Mouse (Mus musculus): ENCODE results near the gene Zfand4. TPM values are rescaled to one million over a fixed set of nuclear protein-coding genes. Genes with fewer than 3 reads are reported as not detected.

Zfand4 gene
- polyA plus RNA-seq, 1 experiment from 2014 or later = 4.9 TPM

GRCm38 (mm10) chr6:116371500-116371899 lies 107.5 kb downstream of the Zfand4 start:
- H3K27me3 ChIP-seq (ENCODE audit: insufficient read depth, low read length) = no peaks in the 10 kb centered on the region
- TF ChIP-seq CTCF (IDR thresholded peaks at IDR 0.05; ENCODE audit: low read depth) = no peak
- no peak for DNase-seq (ENCODE audit: low spot score)
- no peaks in the 10 kb centered on the region for H3K4me1 ChIP-seq (replicated peaks; ENCODE audit: insufficient read depth, low read length)
- H3K36me3 ChIP-seq (ENCODE audit: insufficient read depth, low read length) = no peaks in the 10 kb centered on the region
- WGBS = 89% methylated on average over 3 of the region's 3 CpGs
- no peak overlapping the region for H3K9ac ChIP-seq (ENCODE audit: low read depth, low read length)
- H3K4me2 ChIP-seq (ENCODE audit: low read length) = no peak overlapping the region
- H3K4me3 ChIP-seq (replicated peaks; ENCODE audit: low read depth, low read length) = no peak overlapping the region
- no peaks in the 10 kb centered on the region for H3K9me3 ChIP-seq (replicated peaks; ENCODE audit: low read length)
- no peak overlapping the region for H3K27ac ChIP-seq
- ATAC-seq (replicated peaks; ENCODE audit: low FRiP score, low read depth) = no peak

- no peak overlapping the region for H3K4me3 ChIP-seq (replicated peaks; ENCODE audit: low read depth, low read length)
- no peak for ATAC-seq (replicated peaks; ENCODE audit: low FRiP score, low read depth)
- no peak overlapping the region for H3K4me2 ChIP-seq (ENCODE audit: low read length)
- no peak for TF ChIP-seq CTCF (IDR thresholded peaks at IDR 0.05; ENCODE audit: low read depth)
- no peak for DNase-seq (ENCODE audit: low spot score)
- WGBS = 82% methylated on average over 1 of the region's 1 CpGs
- H3K9me3 ChIP-seq (replicated peaks; ENCODE audit: low read length) = no peaks in the 10 kb centered on the region
- H3K27ac ChIP-seq = no peak overlapping the region
- H3K27me3 ChIP-seq (ENCODE audit: insufficient read depth, low read length) = no peaks in the 10 kb centered on the region
- no peaks in the 10 kb centered on the region for H3K36me3 ChIP-seq (ENCODE audit: insufficient read depth, low read length)
- H3K9ac ChIP-seq (ENCODE audit: low read depth, low read length) = no peak overlapping the region
- H3K4me1 ChIP-seq (replicated peaks; ENCODE audit: insufficient read depth, low read length) = no peaks in the 10 kb centered on the region
Measured at GRCm38 (mm10) chr6:116374136-116374535, 110.1 kb downstream of the Zfand4 start.

GRCm38 (mm10) chr6:116374618-116375017 lies 110.6 kb downstream of the Zfand4 start:
- DNase-seq (ENCODE audit: low spot score) (no peak), ATAC-seq (replicated peaks; ENCODE audit: low FRiP score, low read depth) (no peak)
- Histone ChIP-seq H3K4me2 (ENCODE audit: low read length) (no peak overlapping the region), H3K4me1 (replicated peaks; ENCODE audit: insufficient read depth, low read length) (no peaks in the 10 kb centered on the region), H3K27ac (no peak overlapping the region), H3K36me3 (ENCODE audit: insufficient read depth, low read length) (no peaks in the 10 kb centered on the region), H3K4me3 (replicated peaks; ENCODE audit: low read depth, low read length) (no peak overlapping the region), H3K9me3 (replicated peaks; ENCODE audit: low read length) (no peaks in the 10 kb centered on the region), H3K9ac (ENCODE audit: low read depth, low read length) (no peak overlapping the region), H3K27me3 (ENCODE audit: insufficient read depth, low read length) (no peaks in the 10 kb centered on the region)
- TF ChIP-seq CTCF (IDR thresholded peaks at IDR 0.05; ENCODE audit: low read depth) = no peak

GRCm38 (mm10) chr6:116378892-116379291 lies 114.9 kb downstream of the Zfand4 start:
- H3K27ac ChIP-seq = no peak overlapping the region
- H3K27me3 ChIP-seq (ENCODE audit: insufficient read depth, low read length) = no peaks in the 10 kb centered on the region
- no peak overlapping the region for H3K4me3 ChIP-seq (replicated peaks; ENCODE audit: low read depth, low read length)
- H3K36me3 ChIP-seq (ENCODE audit: insufficient read depth, low read length) = no peaks in the 10 kb centered on the region
- H3K9me3 ChIP-seq (replicated peaks; ENCODE audit: low read length) = no peaks in the 10 kb centered on the region
- 89% methylated on average over 7 of the region's 7 CpGs for whole genome bisulfite sequencing
- no peak for TF ChIP-seq CTCF (IDR thresholded peaks at IDR 0.05; ENCODE audit: low read depth)
- ATAC-seq (replicated peaks; ENCODE audit: low FRiP score, low read depth) = no peak
- no peak overlapping the region for H3K4me2 ChIP-seq (ENCODE audit: low read length)
- H3K9ac ChIP-seq (ENCODE audit: low read depth, low read length) = no peak overlapping the region
- DNase-seq (ENCODE audit: low spot score) = no peak
- H3K4me1 ChIP-seq (replicated peaks; ENCODE audit: insufficient read depth, low read length) = peaks cover 6% of the 10 kb centered on the region; the same call in 1 of the 2 replicates

Other genes with a start within 250 kb of the Zfand4 start
- gene Tmcc1, start 70.7 kb upstream of the Zfand4 start, polyA plus RNA-seq (2015; fragmentation: Nextera tagmentation; extraction: Ambion mirVana) = 6.9 and 7.6 TPM in 2 replicates
- 40.5 and 49.2 TPM in 2 replicates for gene Washc2, start 56.2 kb upstream of the Zfand4 start, polyA plus RNA-seq (2015; fragmentation: Nextera tagmentation; extraction: Ambion mirVana)
- 36.3 and 37.2 TPM in 2 replicates for gene March8, start 73.8 kb downstream of the Zfand4 start, polyA plus RNA-seq (2015; fragmentation: Nextera tagmentation; extraction: Ambion mirVana)
- 0.46 and 0.56 TPM in 2 replicates for gene Alox5, start 197.0 kb downstream of the Zfand4 start, polyA plus RNA-seq (2015; fragmentation: Nextera tagmentation; extraction: Ambion mirVana)
- gene Olfr211, start 224.9 kb downstream of the Zfand4 start, polyA plus RNA-seq (2015; fragmentation: Nextera tagmentation; extraction: Ambion mirVana) = not detected in 2 replicates
- 0.04 TPM in 1 of 2 replicates, not detected in the other for gene Olfr212, start 242.3 kb downstream of the Zfand4 start, polyA plus RNA-seq (2015; fragmentation: Nextera tagmentation; extraction: Ambion mirVana)